Mouse (Mus musculus): ENCODE measurements around the gene Bcl11a.

The Bcl11a gene

GRCm38 (mm10) chr11:24148545-24148944 lies 70.7 kb downstream of the Bcl11a start:
- no peak for DNase-seq (ENCODE audit: inconsistent age in 2 of 2, low spot score in 1 of 2)

DNA sequence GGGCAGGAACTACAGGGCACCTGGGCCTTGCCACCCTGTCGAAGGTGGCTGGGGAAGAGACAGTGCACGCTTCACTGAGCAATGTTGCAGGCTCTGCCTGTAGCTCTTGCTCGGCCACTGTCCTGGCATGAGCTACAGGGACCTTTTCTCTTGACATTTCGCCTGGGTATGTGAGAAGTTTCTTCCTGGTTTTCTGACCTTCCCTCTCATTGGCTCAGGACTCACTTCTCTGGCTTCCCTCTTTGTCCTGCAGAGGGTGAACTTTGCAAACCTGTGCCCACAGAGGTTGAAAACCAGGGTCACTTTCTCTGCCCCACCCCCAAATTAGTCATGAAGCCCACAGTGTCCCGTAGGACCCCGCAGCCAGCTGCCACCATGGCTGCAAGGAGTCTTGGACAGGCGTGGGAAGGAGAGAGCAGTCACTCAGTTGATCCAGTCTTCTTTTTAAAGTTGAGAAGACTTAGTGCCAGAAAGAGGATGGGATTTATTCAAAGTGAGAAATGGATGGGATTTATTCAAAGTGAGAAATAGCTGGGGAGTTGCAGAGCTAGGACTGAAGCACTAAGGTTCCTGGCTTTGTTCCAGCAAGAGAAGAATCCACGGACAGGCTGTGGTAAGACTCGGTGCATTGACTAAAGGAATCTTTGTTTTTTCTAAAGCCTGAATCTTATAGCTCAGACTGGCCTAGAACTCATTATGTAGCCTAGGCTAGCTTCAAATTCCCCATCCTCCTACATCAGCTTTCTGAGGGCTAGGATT lies 71.8 kb downstream of the Bcl11a start:
- peak; percentile 45 to 80 for DNase-seq (ENCODE audit: inconsistent age in 2 of 2, low spot score in 1 of 2)

DNA sequence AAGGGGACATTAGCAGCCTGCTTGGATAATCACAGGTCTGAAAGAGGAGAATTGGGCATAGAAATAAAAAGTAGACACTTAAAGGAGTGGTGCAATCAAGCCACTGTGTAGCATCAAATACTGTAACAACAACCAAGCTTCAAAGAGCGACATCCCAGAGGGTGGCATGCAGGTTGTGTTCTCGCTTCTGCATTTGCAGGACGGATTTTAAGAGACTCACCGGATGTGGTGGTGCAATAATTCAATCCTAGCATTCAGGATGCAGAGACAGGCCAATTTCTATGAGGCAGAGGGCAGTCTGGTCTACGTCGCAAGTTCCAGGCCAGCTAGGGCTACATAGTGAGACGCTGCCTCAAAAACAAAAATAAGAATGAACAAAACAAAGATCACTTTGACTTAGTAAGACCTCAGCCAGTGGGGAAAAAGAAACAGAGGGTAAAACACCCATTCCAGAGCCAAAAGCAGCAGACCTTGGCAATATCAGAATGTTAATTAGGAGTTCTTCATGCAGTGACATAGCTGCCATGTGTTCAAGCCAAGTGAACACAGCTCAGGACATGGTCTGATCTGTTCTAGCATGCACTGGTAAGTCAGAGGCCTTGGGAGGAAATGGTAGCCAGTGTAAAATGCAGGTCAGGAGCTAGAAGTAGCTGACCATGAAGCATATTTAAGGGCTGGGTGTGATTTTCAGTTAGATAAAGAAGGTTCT lies 74.4 kb downstream of the Bcl11a start:
- no peak for DNase-seq (ENCODE audit: inconsistent age in 2 of 2, low spot score in 1 of 2)

- no peak for DNase-seq (ENCODE audit: inconsistent age in 2 of 2, low spot score in 1 of 2)
These were observed 75.2 kb downstream of the Bcl11a start for GRCm38 (mm10) chr11:24153049-24153448.

- no peak for DNase-seq (ENCODE audit: inconsistent age in 2 of 2, low spot score in 1 of 2)
These were observed 80.2 kb downstream of the Bcl11a start for GRCm38 (mm10) chr11:24158026-24158425.

DNA sequence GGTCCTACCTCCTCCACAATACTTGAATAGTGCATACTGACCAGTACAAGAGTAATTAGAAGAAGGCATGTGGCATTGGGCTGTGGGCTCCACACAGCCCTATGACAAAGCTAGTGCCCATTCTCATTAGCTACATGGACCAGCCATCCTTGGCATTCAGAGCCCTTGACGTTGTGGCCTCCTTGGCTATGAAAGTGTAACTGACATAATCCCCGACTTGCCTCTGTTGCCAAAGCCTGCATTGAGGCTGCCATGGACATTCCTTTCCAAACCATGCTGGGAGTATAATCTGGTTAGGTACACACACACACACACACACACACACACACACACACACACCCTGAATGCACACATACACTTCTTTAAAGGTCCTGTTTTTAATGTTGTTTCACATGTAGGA lies 81.8 kb downstream of the Bcl11a start:
- no peak for DNase-seq (ENCODE audit: inconsistent age in 2 of 2, low spot score in 1 of 2)

DNA sequence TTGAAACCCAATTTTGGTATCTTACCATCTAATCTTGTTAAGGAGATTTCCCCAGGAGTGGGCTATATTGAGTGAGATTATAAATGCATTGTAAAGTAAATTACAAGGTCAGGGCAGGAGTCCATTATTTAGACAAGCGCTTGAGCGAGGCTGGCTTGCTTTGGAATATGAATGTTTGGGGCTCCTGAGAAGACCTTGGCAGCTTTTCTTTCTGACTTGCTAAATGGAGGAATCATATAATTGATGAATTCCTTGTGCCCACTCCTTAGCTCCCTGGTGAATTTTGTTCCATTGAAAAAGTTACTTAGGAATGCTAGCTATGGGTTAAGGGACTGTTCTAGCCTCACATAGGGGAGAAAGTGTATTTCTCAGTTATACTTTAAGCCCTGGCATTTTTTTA lies 83.6 kb downstream of the Bcl11a start:
- DNase-seq (ENCODE audit: inconsistent age in 2 of 2, low spot score in 1 of 2): no peak

DNA sequence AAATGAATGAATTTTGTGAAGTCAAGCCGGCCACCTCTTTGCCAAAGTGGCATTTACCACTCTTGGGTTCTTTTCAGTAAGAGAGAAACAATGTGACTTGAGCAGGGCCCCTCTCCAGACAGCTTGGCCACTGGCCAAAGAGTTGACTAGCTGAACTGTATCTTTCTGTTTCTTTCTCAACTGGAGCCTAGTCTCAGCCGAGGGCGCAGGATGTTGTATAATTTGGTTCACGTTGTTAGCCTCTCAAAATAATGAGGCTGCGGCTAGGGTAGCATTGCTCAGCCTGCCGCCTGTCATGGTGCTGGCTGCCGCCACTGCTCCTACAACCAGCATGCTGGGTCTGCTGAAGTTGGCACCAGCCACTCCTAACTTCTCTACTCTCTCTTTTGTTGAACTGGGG lies 84.2 kb downstream of the Bcl11a start:
- no peak for DNase-seq (ENCODE audit: inconsistent age in 2 of 2, low spot score in 1 of 2)

DNA sequence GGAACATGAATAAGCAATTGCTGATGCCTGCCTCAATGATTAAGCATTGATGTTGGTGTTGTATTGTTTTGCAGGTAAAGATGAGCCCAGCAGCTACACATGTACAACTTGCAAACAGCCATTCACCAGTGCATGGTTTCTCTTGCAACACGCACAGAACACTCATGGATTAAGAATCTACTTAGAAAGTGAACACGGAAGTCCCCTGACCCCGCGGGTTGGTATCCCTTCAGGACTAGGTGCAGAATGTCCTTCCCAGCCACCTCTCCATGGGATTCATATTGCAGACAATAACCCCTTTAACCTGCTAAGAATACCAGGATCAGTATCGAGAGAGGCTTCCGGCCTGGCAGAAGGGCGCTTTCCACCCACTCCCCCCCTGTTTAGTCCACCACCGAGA lies 85.2 kb downstream of the Bcl11a start:
- no peak for DNase-seq (ENCODE audit: inconsistent age in 2 of 2, low spot score in 1 of 2)

- no peak for DNase-seq (ENCODE audit: inconsistent age in 2 of 2, low spot score in 1 of 2)
These were observed 86.2 kb downstream of the Bcl11a start for GRCm38 (mm10) chr11:24164065-24164464.

DNA sequence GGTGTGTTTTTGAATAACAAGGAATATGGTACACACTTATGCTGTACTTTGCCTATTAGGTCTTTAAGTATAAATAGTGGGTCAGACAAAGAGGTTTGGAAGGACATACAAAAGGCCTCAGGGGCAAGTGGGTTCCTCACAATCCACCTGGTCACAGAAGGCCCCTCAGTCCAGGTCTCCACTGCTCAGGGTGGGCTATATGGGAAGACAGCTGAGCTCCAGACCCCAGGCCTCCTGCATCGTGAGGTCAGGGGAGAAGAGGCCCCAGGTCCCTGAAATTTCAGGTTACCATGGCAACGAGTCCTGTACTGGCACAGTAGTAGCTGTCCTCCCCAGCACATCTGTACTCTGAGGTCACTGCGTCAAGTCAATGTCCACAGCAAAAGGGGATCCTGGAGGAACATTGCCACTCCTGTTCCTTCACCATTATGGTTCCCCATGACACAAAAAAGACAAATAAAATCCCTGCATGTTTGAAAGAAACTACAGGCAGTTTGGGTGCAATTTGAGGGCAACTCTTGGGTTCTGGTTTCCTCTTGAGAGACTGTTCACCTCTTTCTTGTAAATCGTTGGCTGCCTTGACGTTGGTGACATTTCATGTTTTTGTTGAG lies 93.9 kb downstream of the Bcl11a start:
- DNase-seq (ENCODE audit: inconsistent age in 2 of 2, low spot score in 1 of 2): no peak

DNA sequence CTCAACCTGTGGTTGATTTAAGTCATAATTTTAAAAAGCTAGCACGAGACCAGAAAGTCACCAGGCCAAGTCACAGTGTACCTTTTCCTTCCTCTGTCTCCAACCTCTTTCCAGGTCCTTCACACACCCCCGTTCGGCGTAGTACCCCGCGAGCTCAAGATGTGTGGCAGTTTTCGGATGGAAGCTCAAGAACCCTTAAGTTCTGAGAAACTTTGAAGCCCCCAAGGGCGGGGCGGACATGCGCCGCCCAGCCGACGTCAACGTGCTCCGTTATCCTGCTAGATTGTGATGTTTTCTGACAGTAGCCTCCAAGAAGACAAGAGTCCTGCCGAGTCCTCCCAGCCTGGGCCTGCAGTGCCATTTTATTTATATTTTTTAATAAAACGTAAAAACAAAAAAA lies 94.7 kb downstream of the Bcl11a start:
- no peak for DNase-seq (ENCODE audit: inconsistent age in 2 of 2, low spot score in 1 of 2)

DNA sequence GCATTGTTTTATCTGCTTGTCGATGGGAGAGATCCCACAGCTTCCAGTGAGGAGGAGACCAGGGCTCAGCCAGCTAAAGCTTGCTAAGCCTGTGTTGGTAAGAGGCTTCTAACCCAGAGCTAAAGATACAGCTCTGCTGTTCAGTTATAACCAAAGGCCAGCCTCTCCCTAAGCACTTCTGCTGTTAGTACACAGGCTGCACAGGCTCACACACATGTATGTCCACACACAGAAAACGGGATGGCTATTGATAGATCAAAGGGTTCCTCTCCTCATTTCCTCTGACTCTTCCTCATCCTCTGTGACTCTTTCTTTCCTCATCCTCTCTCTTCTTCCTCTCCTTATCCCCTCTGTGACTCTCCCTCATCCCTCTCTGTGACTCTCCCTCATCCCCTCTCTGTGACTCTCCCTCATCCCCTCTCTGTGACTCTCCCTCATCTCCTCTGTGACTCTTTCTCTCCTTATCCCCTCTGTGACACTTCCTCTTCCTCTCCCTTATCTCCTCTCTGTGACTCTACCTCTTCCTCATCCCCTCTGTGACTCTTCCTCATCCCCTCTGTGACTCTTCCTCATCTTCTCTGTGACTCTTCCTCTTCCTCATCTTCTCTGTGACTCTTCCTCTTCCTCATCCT lies 96.4 kb downstream of the Bcl11a start:
- no peak for DNase-seq (ENCODE audit: inconsistent age in 2 of 2, low spot score in 1 of 2)

- DNase-seq (ENCODE audit: inconsistent age in 2 of 2, low spot score in 1 of 2): no peak
These were observed 99.6 kb downstream of the Bcl11a start for GRCm38 (mm10) chr11:24177458-24177857.

DNA sequence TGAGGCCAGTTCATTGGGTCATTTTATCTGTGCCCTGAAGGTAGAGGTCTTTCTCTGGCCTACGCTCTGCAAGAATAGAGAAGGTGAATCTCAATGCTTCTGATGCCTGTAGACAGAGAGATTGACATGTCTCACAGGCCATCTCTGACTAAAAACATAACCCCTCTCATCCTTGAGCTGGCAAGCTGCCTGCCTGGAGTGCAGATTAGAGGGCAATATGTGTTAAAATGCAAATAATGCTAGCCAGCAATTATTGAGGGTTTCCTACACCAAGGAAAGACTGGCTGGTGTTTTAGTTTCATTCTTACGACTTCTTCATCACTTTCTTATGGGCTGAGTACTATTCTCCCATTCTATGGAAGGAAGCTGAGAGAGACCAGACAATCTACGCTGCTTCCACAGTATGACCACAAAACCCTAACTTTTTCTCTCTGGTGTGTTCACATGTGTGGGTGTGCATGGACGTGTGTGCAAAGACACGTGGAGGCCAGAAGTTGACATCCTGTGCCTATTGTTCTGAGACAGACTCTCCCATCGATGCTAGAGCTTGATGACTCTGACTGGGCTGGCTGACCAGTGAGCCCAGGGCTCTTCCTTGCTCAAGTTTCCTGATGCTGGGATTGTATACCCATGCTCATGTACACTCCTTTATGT lies 101.1 kb downstream of the Bcl11a start:
- no peak for DNase-seq (ENCODE audit: inconsistent age in 2 of 2, low spot score in 1 of 2)

GRCm38 (mm10) chr11:24180040-24180439 lies 102.2 kb downstream of the Bcl11a start:
- DNase-seq (ENCODE audit: inconsistent age in 2 of 2, low spot score in 1 of 2): no peak

GRCm38 (mm10) chr11:24183501-24183900 lies 105.6 kb downstream of the Bcl11a start:
- no peak for DNase-seq (ENCODE audit: inconsistent age in 2 of 2, low spot score in 1 of 2)

- DNase-seq (ENCODE audit: inconsistent age in 2 of 2, low spot score in 1 of 2): peak in 1 of 2 experiments; percentile 34
These were observed 107.1 kb downstream of the Bcl11a start for GRCm38 (mm10) chr11:24184932-24185331.

- no peak for DNase-seq (ENCODE audit: inconsistent age in 2 of 2, low spot score in 1 of 2)
These were observed 112.6 kb downstream of the Bcl11a start for GRCm38 (mm10) chr11:24190411-24190810.

- no peak for DNase-seq (ENCODE audit: inconsistent age in 2 of 2, low spot score in 1 of 2)
These were observed 118.8 kb downstream of the Bcl11a start for GRCm38 (mm10) chr11:24196460-24197190.

DNA sequence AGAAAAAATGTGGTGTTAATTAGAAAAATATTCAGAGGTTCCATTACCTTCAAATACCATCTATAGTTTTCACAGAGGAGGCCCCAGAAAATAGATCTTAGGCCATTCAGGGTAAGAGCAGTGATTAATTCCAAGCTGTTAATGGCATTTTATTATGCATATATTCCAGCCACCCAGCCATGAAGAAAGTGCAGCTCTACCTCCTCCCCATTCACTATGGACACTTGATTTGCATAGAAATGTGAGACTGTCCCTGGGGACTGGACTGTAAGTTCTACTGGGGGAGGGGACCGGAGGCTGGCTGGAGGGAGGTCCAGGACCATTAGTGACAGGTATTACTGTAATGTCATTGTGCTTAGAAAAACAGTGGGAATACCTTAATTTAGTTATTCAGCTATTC lies 119.6 kb downstream of the Bcl11a start:
- DNase-seq (ENCODE audit: inconsistent age in 2 of 2, low spot score in 1 of 2): no peak
